Mouse (Mus musculus) limb, embryonic 14.5 days (tissue): ENCODE results near the gene Pik3r5. TPM values are rescaled to one million over a fixed set of nuclear protein-coding genes. Genes with fewer than 3 reads are reported as not detected.
A peak's percentile ranks its signal among the peaks of the same experiment; 100 is the strongest.

Experiments
- ATAC-seq: fragments of 200-750 bp; cut with Nextera tagmentation; 2 replicates; pipeline ENCODE4 v1.8.0; 2017; ENCODE audit warnings: low read depth, moderate number of reproducible peaks, moderate TSS enrichment; ENCODE audit not compliant: low FRiP score
- DNase-seq: peaks from one replicate; pipeline ENCODE4 v3.0.0-alpha.2; 2015; ENCODE audit warnings: low spot score
- H3K27ac ChIP-seq: fragments of 300-500 bp; sonication (generic); replicated peaks from 2 replicates; pipeline ENCODE4 v1.5.1; 2014; ENCODE audit warnings: low read depth, mild to moderate bottlenecking, low read length, moderate library complexity, mixed read lengths
- H3K27me3 ChIP-seq: fragments of 300-500 bp; sonication (generic); 2 replicates; pipeline ENCODE4 v1.6.1; 2014; ENCODE audit warnings: low read length, mixed read lengths; ENCODE audit not compliant: control insufficient read depth, insufficient read depth
- H3K36me3 ChIP-seq: fragments of 300-500 bp; sonication (generic); 2 replicates; pipeline ENCODE4 v1.6.1; 2014; ENCODE audit warnings: mild to moderate bottlenecking, low read length, moderate library complexity, mixed read lengths; ENCODE audit not compliant: control insufficient read depth, insufficient read depth
- H3K4me1 ChIP-seq: fragments of 300-500 bp; sonication (generic); 2 replicates; pipeline ENCODE4 v1.6.1; 2014; ENCODE audit warnings: antibody characterized with exemption, low read length, mixed read lengths; ENCODE audit not compliant: control insufficient read depth, insufficient read depth
- H3K4me2 ChIP-seq: fragments of 300-500 bp; sonication (generic); replicated peaks from 2 replicates; pipeline ENCODE4 v1.6.1; 2014; ENCODE audit warnings: low read depth, mild to moderate bottlenecking, low read length, moderate library complexity; ENCODE audit not compliant: severe bottlenecking
- H3K4me3 ChIP-seq: fragments of 300-500 bp; sonication (generic); replicated peaks from 2 replicates; pipeline ENCODE4 v1.5.1; 2014; ENCODE audit warnings: low read length
- H3K9ac ChIP-seq: fragments of 300-500 bp; sonication (generic); 2 replicates; pipeline ENCODE4 v1.6.1; 2014; ENCODE audit warnings: mild to moderate bottlenecking, low read depth, low read length, moderate library complexity; ENCODE audit not compliant: severe bottlenecking
- H3K9me3 ChIP-seq: fragments of 300-500 bp; sonication (generic); 2 replicates; pipeline ENCODE4 v1.6.1; 2016; ENCODE audit warnings: low read length; ENCODE audit not compliant: control insufficient read depth
- POLR2A ChIP-seq: fragments of 200-500 bp; IDR thresholded peaks from 2 replicates; pipeline ENCODE4 v1.8.0; 2012; ENCODE audit warnings: inconsistent platforms, mild to moderate bottlenecking, moderate library complexity, borderline replicate concordance; ENCODE audit not compliant: insufficient read depth, insufficient read length; ENCODE audit errors: extremely low read depth
- WGBS: fragments of 180-500 bp; shearing (Covaris S2); extraction: QIAGEN DNeasy Blood & Tissue Kit; methylation state at CpG from one replicate; pipeline ENCODE4 v1.1.7; 2014; 5-methylcytosine and 5-hydroxymethylcytosine counted together
- polyA plus RNA-seq, 2 experiments: library from polyadenylated mRNA; depleted of rRNA in 1 of 2; stranded (reverse) in 1 of 2; unstranded in 1 of 2; fragments of >200 nt; fragmentation: Nextera tagmentation in 1 of 2; extraction: Ambion mirVana in 1 of 2; gene quantifications; 2 replicates each; pipeline versions ENCODE4 v1.2.1 to v1.2.3; 2012 to 2014

Pik3r5 gene
- polyA plus RNA-seq, 2 experiments = 0.52 to 1.2 TPM

DNA sequence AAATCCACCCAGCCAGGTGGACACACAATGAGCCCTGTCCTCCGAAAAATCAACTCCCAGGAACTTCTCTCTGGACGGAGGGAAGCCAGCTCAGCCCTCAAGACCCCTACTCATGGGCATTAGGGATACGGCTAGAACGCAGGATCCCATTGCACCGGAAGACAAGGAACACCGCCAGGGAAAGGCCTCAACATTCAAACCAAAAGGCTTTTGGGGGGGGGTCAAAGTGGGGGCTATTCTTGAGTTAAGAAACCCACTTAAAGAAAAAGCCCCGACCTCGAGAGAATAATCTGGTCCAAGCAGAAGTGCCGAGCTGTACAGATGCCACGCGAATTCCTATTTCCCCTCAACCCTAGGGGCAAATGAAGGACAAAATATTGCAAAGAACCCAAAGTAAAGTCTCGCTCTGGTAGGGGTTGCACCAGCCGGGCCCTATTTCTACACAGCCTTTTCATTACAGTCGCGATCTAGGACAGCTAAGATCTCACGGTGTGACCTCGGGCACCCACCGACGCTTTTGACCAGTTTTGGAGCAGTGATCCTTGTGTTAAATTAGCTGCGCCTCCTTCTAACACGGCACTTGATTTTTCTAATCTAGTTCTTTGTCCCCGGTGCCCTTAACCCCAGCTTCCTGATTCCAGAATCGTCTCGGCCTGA, 32.9 kb upstream of the Pik3r5 start:
- ATAC-seq (no peak), DNase-seq (no peak)
- Histone ChIP-seq H3K9ac (peak overlapping the region; percentile 45; the same call in 1 of the 2 replicates), H3K27ac (no peak overlapping the region), H3K9me3 (0 out of 2 replicates have a peak, but pooled peaks cover 4% of the 10 kb centered on the region), H3K36me3 (no peaks in the 10 kb centered on the region), H3K27me3 (peaks cover 83% of the 10 kb centered on the region), H3K4me2 (peak overlapping the region; percentile 95), H3K4me1 (peaks cover 9% of the 10 kb centered on the region), H3K4me3 (peak overlapping the region; percentile 52)
- TF ChIP-seq POLR2A = no peak
- 10% methylated on average over 24 of the region's 24 CpGs for WGBS

- ATAC-seq = 0 out of 2 replicates have a peak, but pooled peaks have one; percentile 7
- peaks cover 79% of the 10 kb centered on the region for H3K27me3 ChIP-seq
- under 1% methylated on average over 40 of the region's 47 CpGs for WGBS
Observed at GRCm38 (mm10) chr11:68399548-68400020, 32.3 kb upstream of the Pik3r5 start.

GRCm38 (mm10) chr11:68400021-68400671, 31.8 kb upstream of the Pik3r5 start:
- H3K9ac ChIP-seq = peak overlapping the region; percentile 45
- no peak for TF ChIP-seq POLR2A
- H3K27ac ChIP-seq = no peak overlapping the region
- H3K9me3 ChIP-seq = 0 out of 2 replicates have a peak, but pooled peaks cover 4% of the 10 kb centered on the region
- ATAC-seq (peak; percentile 50), DNase-seq (no peak)
- H3K4me2 ChIP-seq = peak overlapping the region; percentile 95
- H3K4me1 ChIP-seq = peaks cover 9% of the 10 kb centered on the region
- peak overlapping the region; percentile 52 for H3K4me3 ChIP-seq
- no peaks in the 10 kb centered on the region for H3K36me3 ChIP-seq
- H3K27me3 ChIP-seq = peaks cover 73% of the 10 kb centered on the region
- under 1% methylated on average over 37 of the region's 57 CpGs for WGBS

More at GRCm38 (mm10) chr11:68399548-68400020, 32.3 kb upstream of the Pik3r5 start:
- Histone ChIP-seq H3K27ac (no peak overlapping the region), H3K36me3 (no peaks in the 10 kb centered on the region), H3K4me2 (peak overlapping the region; percentile 95), H3K9ac (peak overlapping the region; percentile 45), H3K4me3 (peak overlapping the region; percentile 52), H3K9me3 (0 out of 2 replicates have a peak, but pooled peaks cover 4% of the 10 kb centered on the region), H3K4me1 (peaks cover 9% of the 10 kb centered on the region)
- no peak for DNase-seq
- TF ChIP-seq POLR2A = no peak

DNA sequence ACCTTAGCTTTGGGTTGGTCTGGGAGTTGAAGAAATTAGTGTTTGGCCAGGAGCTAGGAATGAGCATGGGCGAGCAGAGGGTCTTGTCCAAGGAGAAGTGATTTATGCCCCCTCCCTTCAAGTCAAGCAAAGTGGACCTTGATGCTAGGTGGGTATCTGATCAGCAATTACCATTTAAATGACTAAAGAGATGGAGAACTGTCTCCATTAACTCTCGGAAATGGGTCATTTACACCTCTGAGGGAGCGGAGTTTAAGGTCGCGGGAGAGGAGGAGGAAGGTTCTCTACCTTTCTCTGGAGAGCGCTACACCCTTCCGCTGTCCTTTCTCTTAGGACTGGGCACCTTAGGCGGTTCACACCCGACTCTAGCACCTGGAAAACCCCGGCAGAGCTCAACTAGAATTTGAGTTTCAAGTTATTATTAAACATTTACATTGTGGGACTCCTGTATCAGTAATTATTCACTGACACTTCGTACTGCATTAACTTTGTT, 31.1 kb upstream of the Pik3r5 start, which contains the start of gene Ntn1:
TSS of gene Ntn1 (minus strand) at position 97 of the 493 bp plus-strand sequence.
- H3K4me3 ChIP-seq = peak within 1 kb of the TSS; percentile 52
- no peak for ATAC-seq
- H3K9me3 ChIP-seq = 0 out of 2 replicates have a peak, but pooled peaks cover 4% of the 10 kb centered on the region
- H3K4me1 ChIP-seq = peaks cover 9% of the 10 kb centered on the region
- peak within 1 kb of the TSS; percentile 45 for H3K9ac ChIP-seq
- WGBS = 15% methylated on average over 11 of the region's 11 CpGs
- no peaks in the 10 kb centered on the region for H3K36me3 ChIP-seq
- peak within 1 kb of the TSS; percentile 95 for H3K4me2 ChIP-seq
- peaks cover 68% of the 10 kb centered on the region for H3K27me3 ChIP-seq
- H3K27ac ChIP-seq = no peak within 1 kb of the TSS
- TF ChIP-seq POLR2A = no peak
- DNase-seq = no peak

- ATAC-seq (no peak), DNase-seq (no peak)
- H3K27me3 ChIP-seq = peaks cover 61% of the 10 kb centered on the region
- H3K4me2 ChIP-seq = no peak overlapping the region
- H3K4me3 ChIP-seq = no peak overlapping the region
- H3K9me3 ChIP-seq = no peaks in the 10 kb centered on the region
- no peak for TF ChIP-seq POLR2A
- peaks cover 9% of the 10 kb centered on the region for H3K4me1 ChIP-seq
- no peak overlapping the region for H3K27ac ChIP-seq
- WGBS = 16% methylated on average over 5 of the region's 5 CpGs
- H3K9ac ChIP-seq = no peak overlapping the region
- no peaks in the 10 kb centered on the region for H3K36me3 ChIP-seq
Observed at GRCm38 (mm10) chr11:68401428-68401827, 30.5 kb upstream of the Pik3r5 start.
